8 mouse cellular contexts compared by ENCODE assay signal in genomic region chr6:86594636-86595035, GRCm38 (mm10). TPM values are rescaled to one million over a fixed set of nuclear protein-coding genes. Genes with fewer than 3 reads are reported as not detected.
DNase-seq lines count a peak whose midpoint lies in the region; ATAC-seq lines count a peak whose summit lies in the region.

No protein-coding gene starts in this region.

- DNase-seq in cerebellum, adult 18-20 months = peak; percentile 30 to 49
- no peak for DNase-seq in cerebellum, adult 8-10 months
- peak; percentile 66 for DNase-seq in c-Kit-positive CD71-positive TER-119-negative erythroid progenitor cells, embryonic 14.5 days (ENCODE audit: low read depth)
- DNase-seq in hindbrain, embryonic 11.5 days (ENCODE audit: low spot score) = peak; percentile 57
- DNase-seq in left cerebral cortex, adult 11 months (ENCODE audit: low spot score) = no peak
- no peak for DNase-seq in layer of hippocampus, adult 9-11 months

- no peak overlapping the region for H3K4me3 ChIP-seq in hindbrain, embryonic 11.5 days (ENCODE audit: low read depth, low read length)
- peak overlapping the region; percentile 17; the same call in 1 of the 2 replicates for H3K4me3 ChIP-seq in limb, embryonic 12.5 days (replicated peaks)
- peak overlapping the region; percentile 7; the same call in 1 of the 2 replicates for H3K4me3 ChIP-seq in midbrain, embryonic 15.5 days

- no peak overlapping the region for H3K9ac ChIP-seq in hindbrain, embryonic 11.5 days (ENCODE audit: low read depth, low read length)
- no peak overlapping the region for H3K9ac ChIP-seq in limb, embryonic 12.5 days (replicated peaks)
- H3K9ac ChIP-seq in midbrain, embryonic 15.5 days = no peak overlapping the region

- 18% methylated on average over 9 of the region's 9 CpGs for WGBS in hindbrain, embryonic 11.5 days
- 17% methylated on average over 9 of the region's 9 CpGs for WGBS in limb, embryonic 12.5 days
- 21% methylated on average over 9 of the region's 9 CpGs for WGBS in midbrain, embryonic 15.5 days

- no peak for ATAC-seq in hindbrain, embryonic 11.5 days (ENCODE audit: low FRiP score)
- ATAC-seq in limb, embryonic 12.5 days (ENCODE audit: insufficient number of reproducible peaks, insufficient read depth, low FRiP score, low TSS enrichment, low read depth) = no peak
- ATAC-seq in midbrain, embryonic 15.5 days (replicated peaks) = no peak

- H3K4me1 ChIP-seq in hindbrain, embryonic 11.5 days (replicated peaks; ENCODE audit: control insufficient read depth, insufficient read depth, low read length) = no peaks in the 10 kb centered on the region
- H3K4me1 ChIP-seq in limb, embryonic 12.5 days (replicated peaks) = no peaks in the 10 kb centered on the region
- H3K4me1 ChIP-seq in midbrain, embryonic 15.5 days = no peaks in the 10 kb centered on the region

- H3K4me2 ChIP-seq in hindbrain, embryonic 11.5 days (replicated peaks; ENCODE audit: low read depth, low read length) = peak overlapping the region; percentile 12; the same call in 1 of the 2 replicates
- H3K4me2 ChIP-seq in limb, embryonic 12.5 days = peak overlapping the region; percentile 31
- peak overlapping the region; percentile 21 for H3K4me2 ChIP-seq in midbrain, embryonic 15.5 days

- no peaks in the 10 kb centered on the region for H3K27me3 ChIP-seq in hindbrain, embryonic 11.5 days (ENCODE audit: control insufficient read depth, insufficient read depth, low read length)
- H3K27me3 ChIP-seq in limb, embryonic 12.5 days = no peaks in the 10 kb centered on the region; the same call in none of the 2 replicates
- no peaks in the 10 kb centered on the region for H3K27me3 ChIP-seq in midbrain, embryonic 15.5 days (replicated peaks)

- no peak overlapping the region for H3K27ac ChIP-seq in hindbrain, embryonic 11.5 days (ENCODE audit: low read depth, low read length)
- H3K27ac ChIP-seq in limb, embryonic 12.5 days = no peak overlapping the region
- no peak overlapping the region for H3K27ac ChIP-seq in midbrain, embryonic 15.5 days

- H3K36me3 ChIP-seq in hindbrain, embryonic 11.5 days (ENCODE audit: control insufficient read depth, insufficient read depth, low read length) = no peaks in the 10 kb centered on the region
- no peaks in the 10 kb centered on the region for H3K36me3 ChIP-seq in limb, embryonic 12.5 days
- H3K36me3 ChIP-seq in midbrain, embryonic 15.5 days (replicated peaks) = no peaks in the 10 kb centered on the region

- H3K9me3 ChIP-seq in hindbrain, embryonic 11.5 days (ENCODE audit: control insufficient read depth, low read length) = no peaks in the 10 kb centered on the region
- H3K9me3 ChIP-seq in limb, embryonic 12.5 days = 0 out of 2 replicates have a peak, but pooled peaks cover 5% of the 10 kb centered on the region
- H3K9me3 ChIP-seq in midbrain, embryonic 15.5 days = no peaks in the 10 kb centered on the region

RNA-seq across cellular contexts. Expression of gene Asprv1, which starts 33.3 kb away (rescaled TPM):
- 0.25 and 0.88 TPM in 2 replicates for polyA plus RNA-seq in hindbrain, embryonic 11.5 days (2014; fragmentation: Nextera tagmentation; extraction: Ambion mirVana)
- polyA plus RNA-seq in limb, embryonic 12.5 days (2016; fragmentation: Nextera tagmentation; extraction: Ambion mirVana) = 1.2 and 1.3 TPM in 2 replicates
- polyA plus RNA-seq in midbrain, embryonic 15.5 days (2015; fragmentation: Nextera tagmentation; extraction: Ambion mirVana) = 0.47 and 1.7 TPM in 2 replicates

Comparison
In these comparisons a context has a peak if more than half of its experiments do, and no peak if none do; other contexts are left out.
1. DNase-seq: peak in cerebellum, adult 18-20 months (2 of 2), c-Kit-positive CD71-positive TER-119-negative erythroid progenitor cells, embryonic 14.5 days (single experiment) and hindbrain, embryonic 11.5 days (single experiment); none in cerebellum, adult 8-10 months (single experiment), left cerebral cortex, adult 11 months (single experiment) and layer of hippocampus, adult 9-11 months (single experiment).
2. Peak in every context shown above with its lines, with median percentiles within 50 percentile points of each other: H3K4me2 ChIP-seq.